Mouse (Mus musculus) mesoderm, embryonic 11.5 days (tissue): ENCODE measurements around the gene Ext2.

Experiments
- DNase-seq: peaks from one replicate; pipeline ENCODE4 v3.0.0-alpha.2; 2012; ENCODE audit warnings: low read depth, low spot score

The Ext2 gene

DNA sequence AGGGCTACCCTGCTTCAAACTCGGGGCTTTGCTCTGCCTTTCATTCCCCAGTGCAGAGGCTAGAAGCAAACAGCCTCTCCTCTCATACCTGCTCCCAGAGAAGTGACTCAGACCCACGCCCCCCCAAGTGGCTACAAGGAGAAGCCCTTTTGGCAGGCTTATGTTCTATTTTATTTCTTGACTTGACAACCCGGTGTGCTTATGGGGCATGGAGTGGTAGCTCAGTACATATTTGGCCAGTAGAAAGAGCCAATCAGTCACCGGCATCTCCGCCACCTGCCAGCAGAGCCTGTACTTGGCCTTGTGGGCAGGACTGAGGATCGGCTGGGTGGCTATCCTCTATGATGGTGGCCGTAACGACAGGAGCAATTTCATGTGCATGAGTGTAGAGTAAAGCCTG, 85.2 kb downstream of the Ext2 start:
- DNase-seq: no peak

DNA sequence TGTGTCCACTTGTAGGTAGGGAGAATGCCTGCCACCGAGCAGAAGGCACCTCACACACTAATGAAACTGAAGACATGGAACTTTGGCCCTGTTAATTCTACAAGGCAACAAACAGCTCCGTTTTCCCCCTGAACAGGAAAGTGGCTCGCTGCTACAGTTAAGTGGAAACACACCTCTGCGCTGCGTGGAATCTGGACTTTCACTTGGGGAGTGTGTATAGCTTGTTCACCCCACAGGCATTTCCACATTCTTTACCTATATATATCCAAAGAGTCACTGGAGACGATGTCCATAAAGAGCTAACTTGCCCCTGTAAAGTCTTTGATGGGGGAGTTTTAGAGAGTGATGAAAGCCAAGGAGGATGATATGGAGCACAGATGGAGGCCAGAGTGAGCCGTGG, 89.7 kb downstream of the Ext2 start:
- no peak for DNase-seq

DNA sequence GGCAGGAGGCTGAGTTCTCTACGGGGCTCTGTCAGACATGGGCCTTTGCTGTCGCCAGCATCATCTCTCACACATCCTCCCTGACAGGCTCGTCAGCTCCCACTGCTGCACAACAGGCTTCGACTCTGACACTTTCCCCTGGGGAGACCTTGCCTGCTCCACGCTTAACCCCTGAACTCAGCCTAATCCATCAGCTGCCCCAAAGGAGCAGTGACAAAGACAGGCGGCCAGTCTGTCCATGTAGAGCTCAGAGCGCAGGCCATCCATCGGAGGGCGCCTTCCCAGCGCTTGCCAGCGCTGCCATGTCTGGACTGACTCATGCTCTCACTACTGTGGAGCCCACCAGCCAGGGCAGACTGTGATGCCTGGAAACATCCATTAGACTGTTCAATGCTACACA, 92.8 kb downstream of the Ext2 start:
- peak; percentile 54 for DNase-seq

DNA sequence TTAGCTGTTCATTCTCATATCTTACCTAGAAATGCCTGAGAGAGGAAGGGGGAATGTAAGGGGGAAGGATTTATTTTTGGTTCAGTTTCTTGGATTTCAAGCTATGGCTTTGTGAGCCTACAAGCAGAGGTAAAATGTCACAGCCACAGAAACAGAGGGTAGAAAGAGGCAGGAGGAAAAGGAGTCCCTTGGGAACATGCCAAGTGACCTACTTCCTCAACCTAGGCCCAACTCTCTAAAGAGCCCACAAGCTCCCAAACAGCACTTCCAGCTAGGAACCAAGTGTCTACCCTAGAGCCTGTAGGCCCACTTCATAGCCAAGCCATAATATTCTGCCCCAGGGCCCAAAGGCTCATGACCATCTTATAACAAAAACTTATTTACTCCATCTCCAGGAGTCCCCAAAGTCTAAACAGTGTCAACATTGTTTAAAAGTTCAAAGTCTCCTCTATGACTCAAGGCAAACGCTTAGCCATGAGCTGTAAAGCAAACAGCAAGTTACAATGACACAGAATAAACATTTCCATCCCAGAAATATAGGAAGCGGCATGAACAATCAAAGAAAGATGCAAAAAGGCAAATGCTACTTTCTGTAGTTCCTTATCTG, 99.1 kb downstream of the Ext2 start:
- no peak for DNase-seq

DNA sequence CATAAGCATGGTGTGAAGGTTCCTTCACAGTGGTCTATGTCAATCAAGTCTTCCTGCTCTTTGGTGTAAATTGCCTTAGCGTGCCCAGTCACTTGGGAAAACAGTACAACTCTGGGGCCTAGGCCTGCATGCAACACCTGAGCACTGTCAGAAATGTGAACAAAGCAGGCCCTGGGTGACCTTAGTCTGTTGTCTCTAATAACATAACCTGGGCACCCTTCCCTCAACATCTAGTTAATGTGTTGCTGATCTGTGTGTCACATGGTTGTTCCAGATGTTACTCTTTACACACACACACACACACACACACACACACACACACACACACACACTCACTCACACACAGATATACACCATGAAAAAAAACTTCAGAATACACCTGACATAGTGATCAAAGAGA, 101.4 kb downstream of the Ext2 start:
- DNase-seq: no peak

DNA sequence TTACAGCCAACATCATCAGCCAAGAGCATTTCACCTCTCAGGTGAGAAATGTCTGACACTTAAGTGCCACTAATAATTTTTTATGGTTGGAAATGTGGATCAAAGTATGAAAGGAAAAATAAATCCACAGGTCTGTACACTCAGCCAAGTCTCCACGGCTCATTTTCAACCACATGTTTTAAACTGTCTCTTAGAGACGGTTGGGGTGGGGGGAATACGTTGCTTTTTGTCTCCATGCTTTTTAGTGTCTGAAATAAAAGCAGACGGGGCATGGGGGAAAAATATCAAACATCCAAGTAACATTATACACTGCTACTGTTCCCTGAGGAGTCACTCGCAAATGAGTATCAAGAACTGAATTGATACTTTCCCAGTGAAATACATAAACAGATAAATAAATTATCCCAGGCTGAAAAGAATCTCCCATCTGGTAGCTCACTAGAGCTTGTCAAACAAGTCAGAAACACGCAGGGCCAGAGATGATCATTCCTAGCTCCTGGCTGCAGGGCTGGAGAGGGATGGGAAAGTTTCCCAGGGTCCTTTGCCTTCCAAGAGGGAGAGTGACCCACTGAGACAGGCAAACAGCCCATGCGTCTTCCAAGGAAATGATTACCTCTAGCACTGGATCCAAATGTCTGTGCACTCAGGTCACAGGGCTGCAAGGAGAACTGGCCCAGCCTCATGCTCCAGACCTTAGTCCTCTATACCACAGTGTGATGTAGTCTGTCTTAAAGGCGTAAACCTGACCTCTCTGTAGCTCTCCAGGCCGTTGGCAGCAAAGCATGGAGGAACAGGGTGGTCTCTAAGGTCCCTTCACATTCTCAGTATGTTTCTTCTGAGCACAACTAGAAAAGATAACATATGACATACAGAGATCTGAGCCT, 102.3 kb downstream of the Ext2 start:
- no peak for DNase-seq

DNA sequence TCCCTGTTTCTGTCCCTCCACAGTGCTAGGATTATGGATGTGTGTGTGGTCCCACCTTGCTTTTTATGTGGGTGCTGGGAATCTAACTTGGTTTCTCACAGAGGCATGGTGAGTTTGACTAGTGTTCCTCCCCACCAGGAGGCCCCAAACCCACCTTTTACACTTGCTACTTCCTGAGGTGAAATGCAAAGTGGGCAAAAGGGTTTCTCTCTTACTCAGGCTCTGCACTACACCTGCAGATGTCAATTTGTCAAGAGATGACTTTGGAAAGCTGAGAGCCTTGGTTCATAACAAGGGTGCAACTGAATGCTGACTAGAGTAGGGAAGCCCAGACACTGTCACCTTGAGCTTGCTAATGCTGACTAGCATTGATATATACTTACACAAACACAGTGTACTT, 109.1 kb downstream of the Ext2 start:
- no peak for DNase-seq

DNA sequence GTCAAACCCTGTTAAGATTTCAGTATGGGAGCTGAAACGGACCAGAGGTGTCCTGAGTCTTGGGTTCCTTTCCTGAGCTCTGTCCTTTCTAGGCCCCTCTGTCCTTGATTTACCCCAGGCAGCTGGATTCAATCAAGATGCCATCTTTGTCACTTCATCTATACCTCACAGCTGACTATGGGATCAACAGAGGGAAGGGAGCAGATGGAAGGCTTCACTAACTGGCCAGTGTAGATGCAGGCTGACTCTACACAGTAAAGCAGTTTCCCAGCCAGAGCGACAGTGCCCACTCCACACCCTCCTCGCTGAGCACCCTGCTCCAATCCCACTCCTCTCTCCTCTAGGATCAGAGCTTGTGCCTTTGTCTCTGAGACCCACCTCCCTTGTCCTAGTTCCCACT, 110.9 kb downstream of the Ext2 start:
- no peak for DNase-seq

DNA sequence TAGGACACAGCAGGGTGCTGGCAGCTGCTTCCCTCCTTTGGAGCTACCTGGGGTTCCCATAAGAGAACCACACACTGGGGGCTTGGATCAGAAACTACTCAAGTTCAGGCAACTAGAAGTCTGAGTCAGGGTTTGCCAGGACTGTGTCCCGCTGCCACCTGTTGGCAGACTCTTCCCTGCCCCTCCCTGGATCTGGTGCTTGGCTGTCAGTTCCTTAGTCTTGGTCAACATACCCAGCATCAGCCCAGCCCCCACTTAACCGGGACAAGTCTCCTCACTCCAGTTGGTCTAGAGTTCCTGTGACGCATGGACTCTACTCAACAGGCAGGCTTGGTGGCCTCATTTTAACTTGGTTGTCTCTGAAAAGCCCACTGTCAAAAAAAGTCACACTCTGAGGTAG, 112.7 kb downstream of the Ext2 start:
- DNase-seq: no peak

DNA sequence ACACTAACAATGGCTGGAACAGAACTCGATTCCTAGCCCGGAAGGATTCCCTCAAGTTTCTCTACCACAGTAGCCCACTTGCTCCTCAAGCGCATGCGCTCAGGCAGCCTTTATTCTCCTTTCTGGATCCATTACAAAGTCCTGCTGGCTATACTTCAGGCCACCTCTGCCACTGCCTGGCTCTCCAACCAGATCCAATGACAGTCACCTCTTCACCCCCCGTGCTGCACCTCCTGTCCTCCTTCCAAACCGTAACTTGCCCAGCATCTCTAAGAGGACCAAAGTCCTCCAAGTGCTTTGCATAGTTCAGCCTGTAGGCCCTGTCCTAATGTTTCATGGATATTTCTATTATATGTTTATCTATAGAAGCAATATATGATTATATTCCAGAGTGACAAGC, 113.1 kb downstream of the Ext2 start:
- no peak for DNase-seq

DNA sequence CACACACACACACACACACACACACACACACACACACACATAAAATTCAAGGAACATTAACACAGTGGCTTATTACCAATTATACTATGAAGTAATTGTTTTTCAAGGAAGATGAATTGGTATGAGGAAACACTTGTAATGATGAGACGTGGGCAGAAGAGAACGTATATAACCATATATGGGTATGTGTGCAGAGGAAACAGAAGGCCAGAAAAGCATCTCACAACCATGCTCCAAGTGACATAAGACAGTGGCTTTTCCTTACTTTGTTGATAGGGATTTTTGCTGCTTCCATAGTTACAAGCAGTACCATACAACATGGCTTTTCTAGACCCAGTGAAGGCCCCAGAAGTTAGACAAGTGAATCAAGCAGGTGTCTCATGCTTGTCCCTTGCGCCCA, 115.5 kb downstream of the Ext2 start:
- DNase-seq: no peak

DNA sequence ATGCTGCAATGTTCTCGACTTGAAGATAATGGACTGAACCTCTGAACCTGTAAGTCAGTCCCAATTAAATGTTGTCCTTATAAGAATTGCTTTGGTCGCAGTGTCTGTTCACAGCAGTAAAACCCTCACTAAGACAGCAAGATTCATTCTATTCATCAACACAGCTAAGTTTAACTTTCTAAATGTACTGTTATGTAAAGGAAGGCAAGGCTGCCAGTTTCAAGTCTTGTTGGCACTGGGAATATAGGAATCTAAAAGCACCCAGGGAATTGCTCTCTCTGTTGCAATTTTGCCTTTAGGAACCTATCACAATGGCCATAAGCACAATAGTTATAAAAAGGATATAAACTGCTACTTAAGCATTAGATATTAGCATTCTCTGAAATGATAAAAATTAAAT, 116.0 kb downstream of the Ext2 start:
- DNase-seq: no peak

DNA sequence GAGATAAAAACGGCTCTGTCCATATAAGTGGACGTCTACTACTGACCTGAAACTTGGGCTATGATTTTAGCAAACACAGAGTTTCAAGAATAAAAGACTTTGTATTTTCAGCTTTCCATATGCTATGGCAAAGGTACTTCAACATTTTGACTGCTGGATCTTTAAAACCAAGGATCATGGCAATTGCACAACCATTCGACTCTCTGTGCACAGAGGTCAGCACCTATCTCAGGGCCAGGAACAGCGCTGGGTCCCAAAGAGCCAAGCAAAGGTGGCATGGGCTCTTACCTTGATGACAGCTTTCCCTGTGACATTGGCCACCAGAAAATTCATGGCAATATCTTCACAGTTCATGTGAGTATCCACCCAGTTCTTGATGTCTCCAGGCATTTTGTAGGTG, 118.2 kb downstream of the Ext2 start:
- DNase-seq: no peak

DNA sequence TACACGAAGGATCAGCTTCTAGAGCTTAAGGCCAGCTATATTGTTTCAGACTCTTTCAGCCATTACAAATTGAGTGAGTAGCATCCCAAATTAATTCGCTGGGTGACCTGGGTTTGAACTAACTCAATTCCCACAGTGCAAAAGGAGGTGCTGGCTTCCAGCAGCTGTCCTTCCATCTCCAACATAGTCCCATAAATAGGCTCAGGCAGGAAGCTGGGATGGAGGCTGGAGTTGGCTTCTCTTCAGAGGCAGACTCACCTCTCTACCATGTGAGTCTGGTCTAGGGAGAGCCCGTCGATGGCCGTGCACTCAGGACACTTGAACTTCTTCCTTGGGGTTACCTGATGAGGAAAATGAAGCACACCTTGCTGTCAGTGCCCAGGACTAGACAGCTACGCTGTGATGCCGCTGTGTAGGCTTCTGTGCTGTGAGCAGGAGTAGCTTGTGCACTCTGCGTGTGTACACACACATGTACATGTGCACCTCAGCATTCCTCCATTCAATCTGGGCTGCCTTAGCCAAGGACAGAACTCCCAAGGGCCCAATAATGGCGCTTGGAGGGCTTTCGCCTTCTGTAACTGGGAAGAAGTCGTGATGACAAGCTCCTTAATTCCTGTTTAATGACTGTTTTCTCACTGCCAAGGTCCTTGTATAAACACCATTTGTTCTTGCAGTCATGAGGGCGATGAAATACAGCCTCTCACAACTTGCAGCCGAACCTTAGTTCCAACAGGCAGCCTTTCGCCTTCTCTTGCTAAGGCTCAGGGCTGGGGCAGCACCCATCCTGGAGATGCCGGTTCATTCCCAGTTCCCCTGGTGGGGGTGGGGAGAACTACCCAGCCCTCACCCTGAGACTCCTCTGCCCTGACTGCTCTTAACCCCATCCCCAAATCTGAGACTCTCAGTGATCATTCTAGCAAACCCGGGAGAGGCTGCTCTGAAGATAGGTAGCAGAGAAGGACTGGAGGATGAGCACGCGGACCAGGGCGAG, 119.1 kb downstream of the Ext2 start:
- DNase-seq: peak; percentile 64

DNA sequence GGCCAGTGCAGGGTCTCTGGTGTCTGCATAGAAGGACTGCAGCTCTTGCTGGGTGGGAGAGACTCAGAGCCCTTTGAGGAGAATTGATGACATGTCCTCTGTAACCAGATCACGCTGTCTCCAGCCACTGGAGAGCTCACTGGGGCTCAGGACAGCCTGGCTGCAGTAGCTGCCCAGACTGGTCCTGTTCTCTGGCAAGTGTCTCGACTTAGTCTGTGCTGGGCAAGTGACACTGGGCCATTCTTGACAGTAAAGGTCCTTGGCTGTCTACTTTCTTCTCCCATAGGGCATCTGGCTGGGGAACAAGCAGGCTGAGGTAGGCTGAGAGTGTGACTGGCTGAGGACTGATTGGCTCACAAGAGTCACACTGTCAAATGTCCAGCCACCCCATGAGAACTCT, 123.0 kb downstream of the Ext2 start:
- DNase-seq: no peak

DNA sequence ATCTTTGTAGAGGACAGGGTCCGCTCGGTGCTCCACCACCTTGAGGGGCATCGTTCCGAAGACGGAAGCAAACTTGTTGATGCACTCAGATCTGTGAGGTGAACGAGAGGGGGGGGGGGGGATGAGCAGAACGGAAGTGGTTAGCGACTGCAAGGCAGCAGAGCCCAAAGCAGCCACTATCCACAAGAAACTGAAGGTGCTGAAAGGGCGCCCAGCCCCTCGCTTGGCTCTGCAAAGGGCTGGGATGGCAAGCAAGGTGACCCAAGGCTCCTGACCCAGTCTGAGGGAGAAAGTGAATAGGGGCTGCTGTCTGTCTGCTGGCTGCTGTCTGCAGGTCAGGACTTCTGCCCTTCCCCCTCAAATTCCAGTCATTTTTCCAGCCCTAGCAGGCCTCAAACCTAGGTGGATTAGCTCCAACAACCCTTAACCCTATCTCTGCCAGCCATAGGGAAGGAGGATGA, 126.2 kb downstream of the Ext2 start:
- no peak for DNase-seq

DNA sequence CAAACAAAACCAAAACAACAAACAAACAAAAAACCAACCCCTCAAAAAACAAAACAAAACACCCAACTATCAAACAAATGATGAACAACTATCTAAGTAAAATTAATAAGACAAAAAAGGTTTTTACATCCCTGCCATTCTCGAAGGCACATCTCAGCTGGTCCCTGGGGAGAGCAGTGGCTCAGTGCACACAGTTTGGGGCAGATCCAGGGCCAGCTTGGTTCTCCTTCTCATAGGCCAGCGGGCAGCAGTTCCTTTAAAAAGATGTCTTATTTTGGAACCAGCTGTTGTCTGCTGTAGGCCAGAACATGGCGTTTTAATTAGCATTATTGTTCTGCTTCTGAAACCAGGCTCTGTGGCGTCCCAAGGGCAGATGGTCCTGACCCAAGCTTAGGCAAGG, 129.3 kb downstream of the Ext2 start:
- DNase-seq: no peak

DNA sequence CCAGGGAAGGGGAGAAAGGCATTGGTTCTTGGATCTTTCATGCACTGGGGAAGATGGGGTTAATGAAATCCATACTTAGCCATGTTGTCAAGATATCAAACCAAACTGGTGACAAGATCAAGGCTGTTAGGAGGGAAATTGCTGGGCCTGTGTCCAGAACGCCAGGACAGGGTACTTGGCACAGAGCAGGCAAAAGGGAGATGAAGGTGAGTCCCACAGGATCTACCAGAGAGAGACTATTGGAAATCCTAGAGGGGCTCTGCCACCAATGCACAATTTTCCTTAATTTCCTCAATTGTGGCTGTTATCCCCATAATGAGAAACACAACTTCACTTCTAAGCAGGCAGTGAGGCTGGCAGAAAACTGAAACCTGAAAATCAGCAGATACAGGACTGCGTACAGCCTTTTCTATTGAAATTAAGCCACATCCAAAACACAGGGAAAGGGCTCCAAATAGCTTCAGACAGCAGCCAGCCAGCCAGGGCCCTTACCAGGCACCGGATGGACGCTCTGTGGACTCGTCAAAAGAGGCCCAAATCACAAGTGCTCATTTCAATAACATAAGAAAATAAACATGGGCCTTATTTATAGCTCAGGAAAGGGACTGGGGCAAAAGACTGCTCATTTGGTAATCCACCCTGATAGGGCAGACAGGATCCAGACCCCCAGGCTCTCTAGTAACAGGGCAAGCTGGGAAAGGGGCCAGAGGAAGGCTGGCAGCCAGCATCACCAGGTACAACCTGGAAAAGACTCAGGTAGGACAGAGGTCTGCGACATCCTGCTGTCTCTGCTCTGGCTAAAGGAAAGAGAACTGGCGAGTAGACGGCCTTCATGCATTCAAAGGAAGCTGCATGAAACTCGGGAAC, 132.1 kb downstream of the Ext2 start:
- DNase-seq: no peak

DNA sequence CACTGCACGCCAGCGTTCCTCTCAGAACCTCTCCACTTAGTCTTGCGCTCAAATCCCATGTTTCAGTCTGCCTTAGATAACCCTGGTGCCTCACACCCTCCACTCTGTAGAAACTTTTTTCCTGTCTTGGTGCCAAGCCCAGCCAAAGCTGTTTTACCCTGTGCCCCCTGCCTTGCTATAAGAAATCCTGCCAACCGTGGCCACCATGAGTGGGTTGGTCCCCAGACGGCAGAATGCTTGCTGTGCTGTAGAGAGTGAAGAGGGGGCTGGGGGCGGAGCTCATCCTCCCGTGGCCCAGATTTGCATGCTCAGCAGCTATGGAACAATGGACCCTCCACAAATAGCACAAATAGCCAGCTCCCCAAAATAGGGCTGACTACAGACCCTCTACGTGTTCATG, 138.7 kb downstream of the Ext2 start:
- no peak for DNase-seq

DNA sequence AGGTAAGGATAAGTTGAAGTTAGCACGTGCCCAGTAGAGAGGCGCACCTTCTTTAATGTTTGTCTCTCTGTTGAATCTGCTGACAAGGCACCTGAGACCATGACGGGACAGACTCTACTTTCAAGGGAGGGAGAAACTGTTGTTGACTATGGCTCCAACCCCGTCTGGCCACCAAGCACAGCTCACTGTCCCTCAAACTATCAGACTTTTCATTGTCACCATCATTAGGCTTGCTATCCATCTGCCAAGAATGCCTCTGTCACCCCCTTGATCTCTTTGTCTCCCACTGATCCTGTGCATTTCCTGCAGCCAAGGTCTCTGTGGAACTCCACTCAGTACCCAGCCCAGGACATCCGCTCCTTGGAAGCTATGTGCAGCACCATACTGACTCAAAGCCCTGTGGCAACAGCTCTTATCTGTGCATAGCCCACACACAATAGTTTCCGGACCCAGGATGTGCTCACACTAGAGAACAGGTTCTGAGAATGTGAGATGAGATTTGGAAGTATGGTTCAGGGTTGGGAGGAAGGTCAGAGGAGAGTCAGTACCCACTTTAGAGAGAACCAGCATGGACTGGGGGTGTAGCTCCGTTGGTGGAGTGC, 139.7 kb downstream of the Ext2 start:
- no peak for DNase-seq

DNA sequence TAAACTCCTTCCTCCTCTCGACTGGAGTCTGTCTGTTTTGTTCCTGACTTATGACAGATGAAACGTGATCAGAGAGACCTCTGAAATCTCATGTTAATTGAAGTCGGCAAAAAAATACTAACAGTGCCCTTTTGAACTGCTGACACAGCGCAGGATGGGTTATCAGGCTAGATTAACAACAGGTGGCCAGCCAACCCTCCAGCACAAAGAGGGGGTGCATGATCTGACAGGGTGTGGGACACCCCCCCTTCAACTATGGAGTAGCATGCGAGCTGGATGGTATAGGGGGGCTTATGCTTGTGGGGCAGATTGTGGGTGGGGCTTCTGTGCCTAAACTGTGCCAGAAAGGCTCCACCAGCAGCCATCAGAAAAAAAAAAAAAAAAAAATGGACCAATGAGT, 141.0 kb downstream of the Ext2 start:
- no peak for DNase-seq
